In genomic region chr4:35228260-35228659, GRCm38 (mm10) we compare ENCODE assay signal across 26 mouse cellular contexts. TPM values are rescaled to one million over a fixed set of nuclear protein-coding genes. Genes with fewer than 3 reads are reported as not detected.
DNase-seq lines count a peak whose midpoint lies in the region; ATAC-seq and TF ChIP-seq lines count a peak whose summit lies in the region.
"Had no signal": no experiment of that assay in that cellular context is flagged by ENCODE, and none has a peak within 500 bp of the region (broad histone marks: within the 10 kb centered on the region; RNA-seq: fewer than 3 reads in every experiment).

No protein-coding gene starts in this region.

- no peaks in the 10 kb centered on the region for H3K36me3 ChIP-seq in megakaryocyte, embryonic 14.5 days (replicated peaks; ENCODE audit: low read length)
- H3K36me3 ChIP-seq in CH12.LX (replicated peaks in 1 of 2; ENCODE audit: control insufficient read depth in 1 of 2, insufficient read depth in 1 of 2, low read length in 1 of 2): no peaks in the 10 kb centered on the region
- no peaks in the 10 kb centered on the region for H3K36me3 ChIP-seq in myocyte (ENCODE audit: control insufficient read depth, insufficient read depth)
- H3K36me3 ChIP-seq: embryonic facial prominence, embryonic 13.5 days; embryonic facial prominence, embryonic 15.5 days; forebrain, embryonic 10.5 days; forebrain, embryonic 12.5 days had no signal

- no peak overlapping the region for H3K27ac ChIP-seq in CH12.LX (ENCODE audit: insufficient read depth, low read depth)
- H3K27ac ChIP-seq: embryonic facial prominence, embryonic 13.5 days; embryonic facial prominence, embryonic 15.5 days; forebrain, embryonic 10.5 days; forebrain, embryonic 12.5 days had no signal

- no peak for ATAC-seq in megakaryocyte, adult 5-6 weeks (ENCODE audit: poor library complexity, severe bottlenecking)
- ATAC-seq: activated CD4-positive, CD25-positive, alpha-beta regulatory T cell, adult 4 months; CD4-positive, CD25-positive, alpha-beta regulatory T cell, adult 4 months; forebrain, embryonic 14.5 days; forebrain, embryonic 16.5 days; Patski had no signal

- TF ChIP-seq POLR2A in CH12.LX (IDR thresholded peaks at IDR 0.05; ENCODE audit: low read depth, low read length) (no peak), myocyte (IDR thresholded peaks at IDR 0.05; ENCODE audit: insufficient read length, low read depth) (no peak)

- H3K4me2 ChIP-seq in CH12.LX (ENCODE audit: insufficient read depth, low read depth, poor library complexity, severe bottlenecking) (peak overlapping the region; percentile 60), myocyte (ENCODE audit: low read depth) (peak overlapping the region; percentile 10)
- H3K4me2 ChIP-seq: embryonic facial prominence, embryonic 13.5 days; embryonic facial prominence, embryonic 15.5 days; forebrain, embryonic 12.5 days had no signal

- H3K79me2 ChIP-seq in CH12.LX (replicated peaks; ENCODE audit: control insufficient read depth, extremely low read depth, insufficient read depth, poor library complexity, severe bottlenecking) (peaks cover 10% of the 10 kb centered on the region), myocyte (ENCODE audit: control insufficient read depth, insufficient read depth) (peaks cover 13% of the 10 kb centered on the region)

- TF ChIP-seq CTCF in CH12.LX (conservative IDR thresholded peaks at IDR 0.05 in 1 of 2, IDR thresholded peaks at IDR 0.05 in 1 of 2; ENCODE audit: low read depth in 2 of 2, low read length in 2 of 2): no peak

- DNase-seq in CH12.LX (ENCODE audit: extremely low read depth): no peak
- no peak for DNase-seq in ovary, adult 18-20 months (ENCODE audit: low spot score)
- DNase-seq in right cerebral cortex, postnatal 14 days: no peak
- DNase-seq: adrenal gland, adult 8-10 months; adrenal gland, postnatal 14 days; adrenal gland, postnatal 36 days; B cell, adult 2 months; cerebellum, adult 11-12 months; cerebellum, adult 2 months; cerebellum, adult 9-10 months; cerebellum, postnatal 10 days; cerebellum, postnatal 36 days; embryo, embryonic 11 days had no signal

- H3K9me3 ChIP-seq in megakaryocyte, embryonic 14.5 days: no peaks in the 10 kb centered on the region
- no peaks in the 10 kb centered on the region for H3K9me3 ChIP-seq in CH12.LX (replicated peaks; ENCODE audit: low read length)
- H3K9me3 ChIP-seq: embryonic facial prominence, embryonic 13.5 days; embryonic facial prominence, embryonic 15.5 days; forebrain, embryonic 10.5 days; forebrain, embryonic 12.5 days had no signal

- no peaks in the 10 kb centered on the region for H3K27me3 ChIP-seq in megakaryocyte, embryonic 14.5 days (replicated peaks)
- H3K27me3 ChIP-seq in CH12.LX (replicated peaks) (no peaks in the 10 kb centered on the region), myocyte (ENCODE audit: control insufficient read depth, insufficient read depth, insufficient read length) (no peaks in the 10 kb centered on the region)
- H3K27me3 ChIP-seq: embryonic facial prominence, embryonic 13.5 days; embryonic facial prominence, embryonic 15.5 days; forebrain, embryonic 12.5 days had no signal

- H3ac ChIP-seq in myocyte (ENCODE audit: control insufficient read depth, insufficient read length): no peak overlapping the region

- TF ChIP-seq RAD21 in CH12.LX (IDR thresholded peaks at IDR 0.05; ENCODE audit: low read depth, low read length): no peak

- H3K4me3 ChIP-seq in megakaryocyte, embryonic 14.5 days (replicated peaks): peak overlapping the region; percentile 40
- no peak overlapping the region for H3K4me3 ChIP-seq in CH12.LX (replicated peaks in 1 of 3; ENCODE audit: low read depth in 2 of 3, low read length in 2 of 3, poor library complexity in 1 of 3)
- H3K4me3 ChIP-seq in myocyte: no peak overlapping the region
- H3K4me3 ChIP-seq: embryonic facial prominence, embryonic 13.5 days; embryonic facial prominence, embryonic 15.5 days; erythroblast, embryonic 14.5 days; forebrain, embryonic 10.5 days; forebrain, embryonic 12.5 days had no signal

- no peak for TF ChIP-seq EP300 in CH12.LX (IDR thresholded peaks at IDR 0.05; ENCODE audit: low read length)

- peaks cover 34% of the 10 kb centered on the region for H3K4me1 ChIP-seq in megakaryocyte, embryonic 14.5 days
- H3K4me1 ChIP-seq in CH12.LX (ENCODE audit: control insufficient read depth in 1 of 2, insufficient read depth in 2 of 2): peaks cover 4 to 20% of the 10 kb centered on the region in 2 experiments

- dilution Hi-C loops in CH12.LX (cut with MboI; ENCODE audit: extremely low pct_ligation_motif_present, extremely low pct_unique_long_range_greater_than_20kb, low sequenced_read_pairs): no loop called here

- in situ Hi-C loops in CH12.LX (cut with MboI; ENCODE audit: low pct_ligation_motif_present, low pct_unique_long_range_greater_than_20kb, low sequenced_read_pairs): no loop called here

- H3K9ac ChIP-seq in CH12.LX (ENCODE audit: insufficient read depth, low read depth): no peak overlapping the region
- H3K9ac ChIP-seq: embryonic facial prominence, embryonic 13.5 days; embryonic facial prominence, embryonic 15.5 days; forebrain, embryonic 12.5 days had no signal

TF ChIP-seq in CH12.LX, 34 proteins besides CTCF, POLR2A, EP300 and RAD21:
- TF ChIP-seq ZNF384 (IDR thresholded peaks at IDR 0.05; ENCODE audit: low read depth, low read length) (no peak), UBTF (IDR thresholded peaks at IDR 0.05; ENCODE audit: low read depth, low read length) (no peak), USF1 (IDR thresholded peaks at IDR 0.05; ENCODE audit: low read depth, low read length) (no peak), MXI1 (IDR thresholded peaks at IDR 0.05; ENCODE audit: low read depth, low read length) (no peak), POLR2AphosphoS2 (IDR thresholded peaks at IDR 0.05; ENCODE audit: low read depth, low read length) (no peak), JUN (IDR thresholded peaks at IDR 0.05; ENCODE audit: insufficient read depth, low read depth, low read length) (no peak), CHD2 (IDR thresholded peaks at IDR 0.05; ENCODE audit: low read length) (no peak), IRF4 (IDR thresholded peaks at IDR 0.05; ENCODE audit: low read depth, low read length) (no peak), NRF1 (IDR thresholded peaks at IDR 0.05; ENCODE audit: low read depth, low read length) (no peak), TCF12 (IDR thresholded peaks at IDR 0.05; ENCODE audit: low read depth, low read length) (no peak), E2F4 (IDR thresholded peaks at IDR 0.05; ENCODE audit: insufficient replicate concordance, low read depth, low read length) (no peak), GABPA (IDR thresholded peaks at IDR 0.05; ENCODE audit: insufficient replicate concordance, low read depth, low read length) (no peak), BHLHE40 (IDR thresholded peaks at IDR 0.05; ENCODE audit: low read depth, low read length) (no peak), TBP (conservative IDR thresholded peaks at IDR 0.05; ENCODE audit: low read depth, low read length) (no peak), KAT2A (IDR thresholded peaks at IDR 0.05; ENCODE audit: insufficient replicate concordance, low read length) (no peak), MAZ (IDR thresholded peaks at IDR 0.05; ENCODE audit: low read depth, low read length) (no peak), MAX (IDR thresholded peaks at IDR 0.05; ENCODE audit: low read length) (no peak), RCOR1 (conservative IDR thresholded peaks at IDR 0.05; ENCODE audit: low read depth, low read length) (no peak), ZC3H11A (IDR thresholded peaks at IDR 0.05; ENCODE audit: low read depth, low read length) (no peak)
TF ChIP-seq in CH12.LX: peak in this region for 0.

TF ChIP-seq in myocyte, 11 proteins besides CTCF, POLR2A, EP300 and RAD21:
- TF ChIP-seq SRF (IDR thresholded peaks at IDR 0.05; ENCODE audit: control insufficient read depth, insufficient read length, low read depth): no peak
- TF ChIP-seq MYOG (IDR thresholded peaks at IDR 0.05; ENCODE audit: control insufficient read depth in 1 of 3, insufficient read depth in 1 of 3, insufficient read length in 2 of 3, low read depth in 2 of 3): no peak
- TF ChIP-seq TCF12 (IDR thresholded peaks at IDR 0.05; ENCODE audit: insufficient read depth, poor library complexity, severe bottlenecking): no peak

RNA-seq across cellular contexts. Expression of gene C9orf72, which starts 2.3 kb away (rescaled TPM):
- polyA plus RNA-seq in megakaryocyte, embryonic 14.5 days (2012; ENCODE audit: insufficient read depth, low replicate concordance): not detected in 2 replicates
- 21.9 and 25.4 TPM in 2 replicates for total RNA-seq in megakaryocyte, adult 5-6 weeks (2015)
- total RNA-seq in megakaryocyte, adult 5-6 weeks (2017): 17.9 and 22.0 TPM in 2 replicates
- 24.2 and 49.7 TPM in 2 replicates for total RNA-seq in CH12.LX (2012; rRNA removed)
- 46.5 and 58.2 TPM in 2 replicates for total RNA-seq in CH12.LX (2014; rRNA removed)
- 13.8 and 15.4 TPM in 2 replicates for polyA plus RNA-seq in CH12.LX (2012; ENCODE audit: insufficient read length, low read depth)
- 13.1 TPM for polyA plus RNA-seq in myocyte (2012; fragmentation: generic; extraction: Trizol)
- polyA plus RNA-seq: erythroblast, embryonic 14.5 days had no signal

Comparison
In these comparisons a context has a peak if more than half of its experiments do, and no peak if none do; other contexts are left out.
1. RNA of gene C9orf72, which starts 2.3 kb away (polyA plus RNA-seq): 13.8 to 15.4 TPM in CH12.LX and 13.1 TPM in myocyte (single experiment); not detected in megakaryocyte, embryonic 14.5 days; every median in the first group is over 10 times any median in the second.